Mouse (Mus musculus): Measurements from ENCODE around the gene Maml3. TPM values are rescaled to one million over a fixed set of nuclear protein-coding genes. Genes with fewer than 3 reads are reported as not detected.

Maml3 gene
- polyA plus RNA-seq, 1 experiment from 2014 or later: 2.6 TPM

DNA sequence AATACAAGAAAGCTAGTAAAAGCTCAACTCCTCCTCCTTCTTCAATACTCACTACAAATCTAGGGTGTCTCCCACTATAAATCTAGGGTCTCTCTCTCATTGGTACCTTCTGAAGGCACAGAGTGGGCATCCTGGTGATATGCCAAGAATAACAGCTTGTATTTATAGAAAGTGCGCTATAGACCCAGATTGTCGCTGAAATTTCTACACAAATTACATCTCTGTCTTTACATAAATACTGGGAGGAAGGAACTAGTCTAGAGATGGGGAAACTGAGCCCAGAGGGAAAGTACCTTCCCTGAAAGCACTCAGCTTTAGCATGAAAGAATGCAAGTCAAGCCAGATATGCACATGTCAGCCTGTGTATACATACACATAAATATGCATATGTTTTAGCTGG is 26.1 kb downstream of the Maml3 start:
- Histone ChIP-seq H3K27ac (ENCODE audit: low read depth, low read length) (no peak overlapping the region), H3K4me1 (ENCODE audit: control insufficient read depth, insufficient read depth, low read length) (peaks cover 4% of the 10 kb centered on the region; the same call in 1 of the 2 replicates), H3K4me3 (ENCODE audit: low read depth, low read length) (no peak overlapping the region), H3K27me3 (ENCODE audit: control insufficient read depth, insufficient read depth, low read length) (no peaks in the 10 kb centered on the region), H3K9me3 (replicated peaks; ENCODE audit: control insufficient read depth, low read length) (no peaks in the 10 kb centered on the region), H3K9ac (ENCODE audit: low read depth, low read length) (no peak overlapping the region), H3K4me2 (no peak overlapping the region), H3K36me3 (ENCODE audit: control insufficient read depth, insufficient read depth, low read length) (no peaks in the 10 kb centered on the region)
- ATAC-seq (replicated peaks; ENCODE audit: insufficient number of reproducible peaks, low FRiP score, low TSS enrichment): no peak
- WGBS (ENCODE audit: insufficient replicate concordance): 80% methylated on average over 2 of the region's 2 CpGs

DNA sequence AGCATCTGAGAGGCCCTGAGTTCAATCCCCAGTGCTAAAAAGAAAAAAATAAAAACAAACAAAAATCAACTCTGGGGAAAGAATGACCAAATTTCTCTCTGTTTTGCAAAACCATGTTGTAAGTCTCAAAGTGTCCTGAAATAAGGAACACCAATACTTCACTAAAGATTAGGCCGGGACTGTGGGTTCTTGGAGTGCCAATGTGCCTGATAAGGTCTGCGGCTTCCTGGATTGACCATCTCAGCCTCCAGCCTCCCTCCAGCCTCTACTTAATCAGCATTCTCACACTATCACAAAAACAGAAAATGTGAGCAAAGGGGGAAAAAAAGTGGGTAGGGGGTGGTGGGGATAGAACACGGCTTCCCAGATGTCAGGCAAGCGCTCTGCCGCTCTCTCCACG is 30.9 kb downstream of the Maml3 start:
- Histone ChIP-seq H3K27me3 (ENCODE audit: control insufficient read depth, insufficient read depth, low read length) (no peaks in the 10 kb centered on the region), H3K9me3 (replicated peaks; ENCODE audit: control insufficient read depth, low read length) (no peaks in the 10 kb centered on the region), H3K4me1 (ENCODE audit: control insufficient read depth, insufficient read depth, low read length) (peaks cover 12% of the 10 kb centered on the region; the same call in 1 of the 2 replicates), H3K27ac (ENCODE audit: low read depth, low read length) (no peak overlapping the region), H3K36me3 (ENCODE audit: control insufficient read depth, insufficient read depth, low read length) (no peaks in the 10 kb centered on the region), H3K4me2 (no peak overlapping the region), H3K9ac (ENCODE audit: low read depth, low read length) (no peak overlapping the region), H3K4me3 (ENCODE audit: low read depth, low read length) (no peak overlapping the region)
- ATAC-seq (replicated peaks; ENCODE audit: insufficient number of reproducible peaks, low FRiP score, low TSS enrichment): no peak
- 32% methylated on average over 6 of the region's 6 CpGs for WGBS (ENCODE audit: insufficient replicate concordance)

DNA sequence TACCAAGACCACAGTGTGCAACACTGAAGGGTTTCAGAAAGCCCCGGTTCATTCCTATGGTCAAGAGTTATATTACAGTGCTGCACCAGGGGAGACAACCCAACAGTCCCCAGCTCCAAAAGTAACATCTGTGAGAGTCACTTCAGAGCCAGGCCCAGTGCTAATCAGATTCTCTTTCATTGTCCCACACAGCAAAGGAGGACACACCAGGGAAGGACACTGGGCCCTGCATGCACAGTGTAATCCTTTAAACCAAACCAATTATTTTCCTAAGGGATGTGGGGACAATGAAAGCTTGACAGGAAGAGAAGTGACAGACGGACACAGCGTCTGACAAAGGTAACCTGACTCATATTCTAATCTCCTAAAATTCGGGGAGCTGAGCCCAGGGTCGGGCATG is 32.9 kb downstream of the Maml3 start:
- no peak overlapping the region for H3K4me2 ChIP-seq
- no peak overlapping the region for H3K4me3 ChIP-seq (ENCODE audit: low read depth, low read length)
- 58% methylated on average over 5 of the region's 5 CpGs for WGBS (ENCODE audit: insufficient replicate concordance)
- H3K27ac ChIP-seq (ENCODE audit: low read depth, low read length): no peak overlapping the region
- H3K27me3 ChIP-seq (ENCODE audit: control insufficient read depth, insufficient read depth, low read length): no peaks in the 10 kb centered on the region
- no peak for ATAC-seq (replicated peaks; ENCODE audit: insufficient number of reproducible peaks, low FRiP score, low TSS enrichment)
- peaks cover 12% of the 10 kb centered on the region for H3K4me1 ChIP-seq (ENCODE audit: control insufficient read depth, insufficient read depth, low read length)
- no peaks in the 10 kb centered on the region for H3K36me3 ChIP-seq (ENCODE audit: control insufficient read depth, insufficient read depth, low read length)
- H3K9ac ChIP-seq (ENCODE audit: low read depth, low read length): no peak overlapping the region
- H3K9me3 ChIP-seq (replicated peaks; ENCODE audit: control insufficient read depth, low read length): no peaks in the 10 kb centered on the region

DNA sequence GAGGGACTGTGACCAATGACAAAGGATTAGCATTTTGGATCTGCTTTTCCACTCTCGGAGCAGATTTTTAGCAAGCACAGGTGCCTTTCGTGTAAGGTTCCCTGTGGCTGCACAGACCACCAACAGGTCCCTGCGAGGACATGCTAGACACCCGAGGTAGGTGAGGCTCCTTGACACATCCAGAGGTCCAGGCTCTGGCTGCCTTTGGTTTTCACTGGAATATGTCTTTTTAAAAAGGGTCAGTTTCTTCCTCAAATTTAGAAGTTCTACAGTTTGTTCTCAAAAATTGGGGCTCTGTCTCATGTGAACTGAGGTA is 34.8 kb downstream of the Maml3 start:
- H3K4me1 ChIP-seq (ENCODE audit: control insufficient read depth, insufficient read depth, low read length): peaks cover 18% of the 10 kb centered on the region
- H3K36me3 ChIP-seq (ENCODE audit: control insufficient read depth, insufficient read depth, low read length): no peaks in the 10 kb centered on the region
- H3K27ac ChIP-seq (ENCODE audit: low read depth, low read length): no peak overlapping the region; the same call in 1 of the 2 replicates
- no peaks in the 10 kb centered on the region for H3K9me3 ChIP-seq (replicated peaks; ENCODE audit: control insufficient read depth, low read length)
- ATAC-seq (replicated peaks; ENCODE audit: insufficient number of reproducible peaks, low FRiP score, low TSS enrichment): no peak
- WGBS (ENCODE audit: insufficient replicate concordance): 7% methylated on average over 4 of the region's 4 CpGs
- H3K9ac ChIP-seq (ENCODE audit: low read depth, low read length): peak overlapping the region; percentile 65
- H3K4me3 ChIP-seq (ENCODE audit: low read depth, low read length): peak overlapping the region; percentile 46
- no peaks in the 10 kb centered on the region for H3K27me3 ChIP-seq (ENCODE audit: control insufficient read depth, insufficient read depth, low read length)
- H3K4me2 ChIP-seq: peak overlapping the region; percentile 73

DNA sequence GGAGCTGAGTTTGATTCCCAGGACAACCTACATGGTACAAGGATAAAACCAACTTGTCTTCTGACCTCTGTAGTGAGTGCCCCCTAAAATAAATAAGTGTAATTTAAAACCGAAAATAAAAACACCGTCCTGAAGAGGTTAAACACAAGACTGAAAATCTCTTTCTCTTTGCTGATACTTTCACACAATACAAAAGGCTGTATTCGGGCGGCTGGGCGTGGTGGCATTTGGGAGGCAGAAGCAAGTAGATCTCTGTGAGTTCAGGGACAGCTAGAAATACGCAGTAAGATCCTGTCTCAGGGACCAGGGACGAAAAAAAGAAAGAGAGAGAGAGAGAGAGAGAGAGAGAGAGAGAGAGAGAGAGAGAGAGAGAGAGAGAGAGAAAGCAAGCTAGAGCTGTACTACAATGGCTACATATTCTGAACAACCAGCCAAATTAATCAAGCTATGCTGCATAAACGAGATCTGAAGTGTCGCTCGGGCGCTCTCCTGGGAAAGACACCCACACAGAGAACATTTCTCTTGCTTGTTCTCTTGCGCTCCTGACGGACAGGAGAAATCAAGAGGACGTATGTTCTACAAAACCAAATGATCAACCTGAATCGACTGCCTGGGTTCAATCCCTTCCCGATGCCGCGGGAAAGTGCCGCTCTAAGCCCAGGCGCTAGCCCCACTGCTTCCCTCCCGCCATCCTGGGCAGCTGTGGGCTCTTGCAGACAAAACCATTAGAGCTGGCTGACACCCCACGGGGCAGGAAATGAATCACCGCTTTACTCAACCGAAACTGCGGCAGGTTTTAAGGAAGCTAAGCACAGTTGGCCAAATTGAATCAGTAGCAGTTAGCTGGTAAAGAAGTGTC is 35.3 kb downstream of the Maml3 start:
- H3K4me2 ChIP-seq: peak overlapping the region; percentile 73
- H3K27me3 ChIP-seq (ENCODE audit: control insufficient read depth, insufficient read depth, low read length): no peaks in the 10 kb centered on the region
- H3K4me1 ChIP-seq (ENCODE audit: control insufficient read depth, insufficient read depth, low read length): peaks cover 18% of the 10 kb centered on the region
- 9% methylated on average over 25 of the region's 25 CpGs for WGBS (ENCODE audit: insufficient replicate concordance)
- H3K9ac ChIP-seq (ENCODE audit: low read depth, low read length): peak overlapping the region; percentile 65
- H3K27ac ChIP-seq (ENCODE audit: low read depth, low read length): no peak overlapping the region; the same call in 1 of the 2 replicates
- H3K36me3 ChIP-seq (ENCODE audit: control insufficient read depth, insufficient read depth, low read length): no peaks in the 10 kb centered on the region
- peak overlapping the region; percentile 46 for H3K4me3 ChIP-seq (ENCODE audit: low read depth, low read length)
- ATAC-seq (replicated peaks; ENCODE audit: insufficient number of reproducible peaks, low FRiP score, low TSS enrichment): no peak
- H3K9me3 ChIP-seq (replicated peaks; ENCODE audit: control insufficient read depth, low read length): no peaks in the 10 kb centered on the region

DNA sequence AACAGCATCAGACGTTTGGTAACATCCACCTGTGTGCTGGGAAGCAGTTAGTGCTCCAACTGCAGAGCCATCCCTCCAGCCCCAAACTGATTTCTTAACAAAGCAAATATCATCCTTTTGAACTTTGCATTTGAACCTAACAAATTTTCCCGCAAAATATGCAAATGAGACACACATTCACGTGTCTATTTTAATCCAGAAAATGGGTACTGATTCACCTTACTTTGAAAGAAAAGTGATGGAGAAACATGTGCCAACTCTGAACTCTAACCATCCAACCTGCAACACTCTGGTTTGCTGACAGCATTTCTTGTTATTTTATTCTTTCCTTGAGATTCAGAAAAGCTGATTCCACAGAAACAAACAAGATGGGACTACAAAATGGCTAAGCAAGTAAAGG is 36.0 kb downstream of the Maml3 start:
- 63% methylated on average over 3 of the region's 3 CpGs for WGBS (ENCODE audit: insufficient replicate concordance)
- Histone ChIP-seq H3K27ac (ENCODE audit: low read depth, low read length) (no peak overlapping the region), H3K4me1 (ENCODE audit: control insufficient read depth, insufficient read depth, low read length) (peaks cover 18% of the 10 kb centered on the region), H3K4me3 (ENCODE audit: low read depth, low read length) (no peak overlapping the region), H3K9me3 (replicated peaks; ENCODE audit: control insufficient read depth, low read length) (no peaks in the 10 kb centered on the region), H3K36me3 (ENCODE audit: control insufficient read depth, insufficient read depth, low read length) (no peaks in the 10 kb centered on the region), H3K4me2 (peak overlapping the region; percentile 73; the same call in 1 of the 2 replicates), H3K9ac (ENCODE audit: low read depth, low read length) (no peak overlapping the region), H3K27me3 (ENCODE audit: control insufficient read depth, insufficient read depth, low read length) (no peaks in the 10 kb centered on the region)
- no peak for ATAC-seq (replicated peaks; ENCODE audit: insufficient number of reproducible peaks, low FRiP score, low TSS enrichment)

DNA sequence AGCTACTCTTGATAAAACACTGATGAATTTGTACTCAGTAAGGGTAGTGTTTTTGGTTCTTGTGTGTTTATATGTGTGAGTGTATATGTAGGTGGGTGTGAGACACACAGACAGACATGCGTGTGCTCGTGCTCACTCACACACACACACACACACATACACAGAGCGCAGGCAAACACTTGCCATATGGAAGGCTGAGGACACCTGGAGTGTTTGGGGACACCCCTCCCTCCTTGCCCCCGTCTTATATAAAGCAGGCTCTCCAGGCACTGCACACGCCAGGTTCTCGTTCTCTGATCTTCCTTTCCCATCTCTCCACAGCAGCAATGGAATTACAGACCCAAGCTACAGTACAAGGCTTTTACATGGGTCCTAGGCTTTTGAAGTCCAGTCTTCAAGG is 37.7 kb downstream of the Maml3 start:
- Histone ChIP-seq H3K27me3 (ENCODE audit: control insufficient read depth, insufficient read depth, low read length) (no peaks in the 10 kb centered on the region), H3K4me3 (ENCODE audit: low read depth, low read length) (no peak overlapping the region), H3K9ac (ENCODE audit: low read depth, low read length) (no peak overlapping the region), H3K9me3 (replicated peaks; ENCODE audit: control insufficient read depth, low read length) (no peaks in the 10 kb centered on the region), H3K4me1 (ENCODE audit: control insufficient read depth, insufficient read depth, low read length) (peaks cover 17% of the 10 kb centered on the region), H3K27ac (ENCODE audit: low read depth, low read length) (no peak overlapping the region), H3K36me3 (ENCODE audit: control insufficient read depth, insufficient read depth, low read length) (no peaks in the 10 kb centered on the region), H3K4me2 (no peak overlapping the region)
- no peak for ATAC-seq (replicated peaks; ENCODE audit: insufficient number of reproducible peaks, low FRiP score, low TSS enrichment)
- WGBS (ENCODE audit: insufficient replicate concordance): 81% methylated on average over 6 of the region's 6 CpGs

DNA sequence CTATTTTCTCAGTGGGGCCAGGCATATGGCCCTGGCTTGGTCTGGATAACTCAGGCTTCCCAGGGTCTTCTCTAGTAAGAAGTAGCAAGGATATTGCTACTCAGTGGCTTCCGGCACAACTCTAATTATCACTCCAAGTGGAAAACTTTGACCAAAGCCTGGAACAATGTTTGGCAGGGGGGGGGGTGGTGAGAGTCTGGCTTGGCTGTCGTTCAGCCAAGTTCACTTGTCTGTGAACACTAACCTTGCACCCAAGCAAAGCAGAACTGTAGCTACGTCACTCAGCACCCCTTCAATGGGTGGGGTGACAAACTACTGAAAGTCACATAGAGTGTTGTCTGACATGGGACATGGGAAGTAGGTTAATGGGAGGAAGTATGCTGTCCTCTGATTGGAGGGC is 38.7 kb downstream of the Maml3 start:
- Histone ChIP-seq H3K36me3 (ENCODE audit: control insufficient read depth, insufficient read depth, low read length) (no peaks in the 10 kb centered on the region), H3K9ac (ENCODE audit: low read depth, low read length) (no peak overlapping the region), H3K4me2 (no peak overlapping the region), H3K27ac (ENCODE audit: low read depth, low read length) (no peak overlapping the region), H3K4me1 (ENCODE audit: control insufficient read depth, insufficient read depth, low read length) (peaks cover 19% of the 10 kb centered on the region), H3K27me3 (ENCODE audit: control insufficient read depth, insufficient read depth, low read length) (no peaks in the 10 kb centered on the region), H3K4me3 (ENCODE audit: low read depth, low read length) (no peak overlapping the region), H3K9me3 (replicated peaks; ENCODE audit: control insufficient read depth, low read length) (no peaks in the 10 kb centered on the region)
- 46% methylated on average over 3 of the region's 3 CpGs for WGBS (ENCODE audit: insufficient replicate concordance)
- no peak for ATAC-seq (replicated peaks; ENCODE audit: insufficient number of reproducible peaks, low FRiP score, low TSS enrichment)

DNA sequence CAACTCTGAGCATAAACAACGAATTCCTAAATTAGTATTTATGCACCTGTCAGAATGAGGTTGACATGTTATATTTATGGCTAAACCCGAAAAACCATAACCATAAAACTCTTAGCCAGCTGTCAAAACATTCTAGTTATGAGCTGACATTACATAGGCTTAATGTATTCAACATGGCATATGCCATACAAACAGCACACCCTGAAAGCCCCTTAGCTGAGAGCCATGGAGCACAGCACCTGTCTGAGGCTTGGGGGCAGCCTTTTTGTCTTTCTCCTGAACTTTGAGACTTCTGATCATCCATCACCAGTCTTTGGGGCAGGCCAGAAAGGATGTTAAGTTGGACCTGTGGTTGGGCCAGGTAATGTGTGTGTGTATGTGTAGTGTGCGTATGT is 41.6 kb downstream of the Maml3 start:
- Histone ChIP-seq H3K4me2 (no peak overlapping the region), H3K4me1 (ENCODE audit: control insufficient read depth, insufficient read depth, low read length) (peaks cover 17% of the 10 kb centered on the region; the same call in 1 of the 2 replicates), H3K27ac (ENCODE audit: low read depth, low read length) (no peak overlapping the region), H3K27me3 (ENCODE audit: control insufficient read depth, insufficient read depth, low read length) (no peaks in the 10 kb centered on the region), H3K9me3 (replicated peaks; ENCODE audit: control insufficient read depth, low read length) (no peaks in the 10 kb centered on the region), H3K4me3 (ENCODE audit: low read depth, low read length) (no peak overlapping the region), H3K9ac (ENCODE audit: low read depth, low read length) (no peak overlapping the region), H3K36me3 (ENCODE audit: control insufficient read depth, insufficient read depth, low read length) (no peaks in the 10 kb centered on the region)
- ATAC-seq (replicated peaks; ENCODE audit: insufficient number of reproducible peaks, low FRiP score, low TSS enrichment): no peak
- WGBS (ENCODE audit: insufficient replicate concordance): 83% methylated on average over 3 of the region's 3 CpGs
